In genomic region chr9:13535803-13536202, GRCm38 (mm10) we compare ENCODE assay signal across 15 mouse cellular contexts.
DNase-seq lines count a peak whose midpoint lies in the region; ATAC-seq lines count a peak whose summit lies in the region.
"Had no signal": no experiment of that assay in that cellular context is flagged by ENCODE, and none has a peak within 500 bp of the region (broad histone marks: within the 10 kb centered on the region; RNA-seq: fewer than 3 reads in every experiment).

No protein-coding gene starts in this region.

- H3K27me3 ChIP-seq in heart, embryonic 10.5 days (ENCODE audit: insufficient read depth, poor library complexity, severe bottlenecking) = no peaks in the 10 kb centered on the region
- H3K27me3 ChIP-seq in kidney, embryonic 16.5 days (ENCODE audit: insufficient read depth, low read length) = no peaks in the 10 kb centered on the region
- no peaks in the 10 kb centered on the region for H3K27me3 ChIP-seq in hindbrain, embryonic 11.5 days (ENCODE audit: control insufficient read depth, insufficient read depth, low read length)
- H3K27me3 ChIP-seq in midbrain, embryonic 16.5 days (ENCODE audit: control insufficient read depth, insufficient read depth, low read depth, low read length) = no peaks in the 10 kb centered on the region
- H3K27me3 ChIP-seq: neural tube, embryonic 13.5 days had no signal

- H3K36me3 ChIP-seq in heart, embryonic 10.5 days = no peaks in the 10 kb centered on the region
- H3K36me3 ChIP-seq in kidney, embryonic 16.5 days (ENCODE audit: insufficient read depth, low read length) = 0 out of 2 replicates have a peak, but pooled peaks cover 2% of the 10 kb centered on the region
- H3K36me3 ChIP-seq in hindbrain, embryonic 11.5 days (ENCODE audit: control insufficient read depth, insufficient read depth, low read length) = no peaks in the 10 kb centered on the region
- no peaks in the 10 kb centered on the region for H3K36me3 ChIP-seq in midbrain, embryonic 16.5 days (ENCODE audit: control insufficient read depth, insufficient read depth, low read length)
- H3K36me3 ChIP-seq: neural tube, embryonic 13.5 days had no signal

- H3K4me2 ChIP-seq in kidney, embryonic 16.5 days (replicated peaks; ENCODE audit: low read depth, low read length) = no peak overlapping the region
- H3K4me2 ChIP-seq in hindbrain, embryonic 11.5 days (replicated peaks; ENCODE audit: low read depth, low read length) = no peak overlapping the region
- H3K4me2 ChIP-seq in midbrain, embryonic 16.5 days (ENCODE audit: low read length) = peak overlapping the region; percentile 9; the same call in 1 of the 2 replicates
- H3K4me2 ChIP-seq: neural tube, embryonic 13.5 days had no signal

- peaks cover 44% of the 10 kb centered on the region for H3K4me1 ChIP-seq in heart, embryonic 10.5 days
- peaks cover 42% of the 10 kb centered on the region for H3K4me1 ChIP-seq in kidney, embryonic 16.5 days (ENCODE audit: insufficient read depth, low read length)
- H3K4me1 ChIP-seq in hindbrain, embryonic 11.5 days (replicated peaks; ENCODE audit: control insufficient read depth, insufficient read depth, low read length) = no peaks in the 10 kb centered on the region
- H3K4me1 ChIP-seq in midbrain, embryonic 16.5 days (ENCODE audit: control insufficient read depth, insufficient read depth, low read length) = peaks cover 19% of the 10 kb centered on the region

- ATAC-seq in kidney, embryonic 16.5 days (ENCODE audit: low FRiP score, low TSS enrichment) = no peak
- peak; percentile 52; the same call in 1 of the 2 replicates for ATAC-seq in hindbrain, embryonic 11.5 days (ENCODE audit: low FRiP score)
- ATAC-seq in midbrain, embryonic 16.5 days = peak; percentile 55; the same call in 1 of the 2 replicates
- ATAC-seq: intestine, embryonic 16.5 days had no signal

- H3K4me3 ChIP-seq in heart, embryonic 10.5 days = no peak overlapping the region
- H3K4me3 ChIP-seq in kidney, embryonic 16.5 days (ENCODE audit: low read length) = no peak overlapping the region
- H3K4me3 ChIP-seq in hindbrain, embryonic 11.5 days (ENCODE audit: low read depth, low read length) = no peak overlapping the region
- H3K4me3 ChIP-seq in midbrain, embryonic 16.5 days (ENCODE audit: low read depth, low read length) = no peak overlapping the region
- H3K4me3 ChIP-seq: layer of hippocampus, adult 2 months; neural tube, embryonic 13.5 days had no signal

- no peak overlapping the region for H3K9ac ChIP-seq in kidney, embryonic 16.5 days (replicated peaks; ENCODE audit: low read length)
- no peak overlapping the region for H3K9ac ChIP-seq in hindbrain, embryonic 11.5 days (ENCODE audit: low read depth, low read length)
- H3K9ac ChIP-seq in midbrain, embryonic 16.5 days (ENCODE audit: low read depth, low read length) = no peak overlapping the region
- H3K9ac ChIP-seq: neural tube, embryonic 13.5 days had no signal

- WGBS in heart, embryonic 10.5 days = 58% methylated on average over 5 of the region's 5 CpGs
- 69% methylated on average over 5 of the region's 5 CpGs for WGBS in kidney, embryonic 16.5 days
- WGBS in hindbrain, embryonic 11.5 days = 33% methylated on average over 5 of the region's 5 CpGs
- WGBS in midbrain, embryonic 16.5 days = 18% methylated on average over 5 of the region's 5 CpGs

- DNase-seq in heart, embryonic 10.5 days (ENCODE audit: low spot score) = no peak
- no peak for DNase-seq in heart, adult 9 months (ENCODE audit: low spot score in 2 of 2)
- no peak for DNase-seq in kidney, postnatal 14 days
- no peak for DNase-seq in hindbrain, embryonic 11.5 days (ENCODE audit: low spot score)
- no peak for DNase-seq in frontal cortex, postnatal 10 days (ENCODE audit: low spot score in 2 of 2)
- DNase-seq in urinary bladder, postnatal 10 days (ENCODE audit: low spot score) = no peak
- DNase-seq: B cell, adult 2 months; cerebellum, adult 2 months; gastrocnemius, postnatal 36 days; lung, postnatal 10 days had no signal

- no peaks in the 10 kb centered on the region for H3K9me3 ChIP-seq in heart, embryonic 10.5 days
- H3K9me3 ChIP-seq in kidney, embryonic 16.5 days (ENCODE audit: low read length) = peaks cover 9% of the 10 kb centered on the region
- H3K9me3 ChIP-seq in hindbrain, embryonic 11.5 days (ENCODE audit: control insufficient read depth, low read length) = no peaks in the 10 kb centered on the region
- no peaks in the 10 kb centered on the region for H3K9me3 ChIP-seq in midbrain, embryonic 16.5 days (replicated peaks; ENCODE audit: control insufficient read depth, low read length, poor library complexity, severe bottlenecking)

- peak overlapping the region; percentile 56 for H3K27ac ChIP-seq in heart, embryonic 10.5 days
- H3K27ac ChIP-seq in kidney, embryonic 16.5 days (ENCODE audit: low read length) = peak overlapping the region; percentile 4; the same call in 1 of the 2 replicates
- H3K27ac ChIP-seq in hindbrain, embryonic 11.5 days (ENCODE audit: low read depth, low read length) = no peak overlapping the region
- H3K27ac ChIP-seq in midbrain, embryonic 16.5 days (ENCODE audit: low read length) = no peak overlapping the region
- H3K27ac ChIP-seq: layer of hippocampus, adult 2 months; neural tube, embryonic 13.5 days had no signal

Comparison
In these comparisons a context has a peak if more than half of its experiments do, and no peak if none do; other contexts are left out.
1. H3K27ac ChIP-seq: peak in heart, embryonic 10.5 days (single experiment) and kidney, embryonic 16.5 days (single experiment); none in hindbrain, embryonic 11.5 days (single experiment) and midbrain, embryonic 16.5 days (single experiment).